ENCODE assay signal across 22 mouse cellular contexts in genomic region chr10:105899225-105899624, GRCm38 (mm10). TPM values are rescaled to one million over a fixed set of nuclear protein-coding genes. Genes with fewer than 3 reads are reported as not detected.
DNase-seq lines count a peak whose midpoint lies in the region; ATAC-seq lines count a peak whose summit lies in the region.
"Had no signal": no experiment of that assay in that cellular context is flagged by ENCODE, and none has a peak within 500 bp of the region (broad histone marks: within the 10 kb centered on the region; RNA-seq: fewer than 3 reads in every experiment).

No protein-coding gene starts in this region.

- 77% methylated on average over 4 of the region's 4 CpGs for WGBS in forebrain, embryonic 11.5 days
- WGBS in forebrain, embryonic 15.5 days: 68% methylated on average over 4 of the region's 4 CpGs
- WGBS in hindbrain, embryonic 11.5 days: 71% methylated on average over 4 of the region's 4 CpGs
- 67% methylated on average over 4 of the region's 4 CpGs for WGBS in hindbrain, embryonic 16.5 days
- WGBS in midbrain, embryonic 15.5 days: 68% methylated on average over 4 of the region's 4 CpGs
- WGBS in midbrain, embryonic 11.5 days: 88% methylated on average over 4 of the region's 4 CpGs
- WGBS in midbrain, embryonic 16.5 days: 70% methylated on average over 4 of the region's 4 CpGs
- 83% methylated on average over 4 of the region's 4 CpGs for WGBS in midbrain, embryonic 10.5 days

- H3K4me3 ChIP-seq in forebrain, embryonic 11.5 days (ENCODE audit: low read depth, low read length): no peak overlapping the region
- no peak overlapping the region for H3K4me3 ChIP-seq in forebrain, embryonic 15.5 days
- no peak overlapping the region for H3K4me3 ChIP-seq in hindbrain, embryonic 11.5 days (ENCODE audit: low read depth, low read length)
- H3K4me3 ChIP-seq in hindbrain, embryonic 16.5 days (ENCODE audit: low read length): no peak overlapping the region
- no peak overlapping the region for H3K4me3 ChIP-seq in midbrain, embryonic 15.5 days
- no peak overlapping the region for H3K4me3 ChIP-seq in midbrain, embryonic 11.5 days (ENCODE audit: low read depth, low read length)
- H3K4me3 ChIP-seq in midbrain, embryonic 16.5 days (ENCODE audit: low read depth, low read length): no peak overlapping the region
- H3K4me3 ChIP-seq in midbrain, embryonic 10.5 days: no peak overlapping the region

- no peaks in the 10 kb centered on the region for H3K4me1 ChIP-seq in forebrain, embryonic 11.5 days (replicated peaks; ENCODE audit: control insufficient read depth, insufficient read depth, low read length)
- no peaks in the 10 kb centered on the region for H3K4me1 ChIP-seq in forebrain, embryonic 15.5 days
- H3K4me1 ChIP-seq in hindbrain, embryonic 11.5 days (replicated peaks; ENCODE audit: control insufficient read depth, insufficient read depth, low read length): no peaks in the 10 kb centered on the region
- no peaks in the 10 kb centered on the region for H3K4me1 ChIP-seq in hindbrain, embryonic 16.5 days (ENCODE audit: control insufficient read depth, insufficient read depth, low read depth, low read length)
- 0 out of 2 replicates have a peak, but pooled peaks cover 3% of the 10 kb centered on the region for H3K4me1 ChIP-seq in midbrain, embryonic 15.5 days
- no peaks in the 10 kb centered on the region for H3K4me1 ChIP-seq in midbrain, embryonic 11.5 days (ENCODE audit: control insufficient read depth, insufficient read depth, low read length)
- H3K4me1 ChIP-seq in midbrain, embryonic 16.5 days (ENCODE audit: control insufficient read depth, insufficient read depth, low read length): no peaks in the 10 kb centered on the region
- peaks cover 3% of the 10 kb centered on the region; the same call in 1 of the 2 replicates for H3K4me1 ChIP-seq in midbrain, embryonic 10.5 days

- H3K9me3 ChIP-seq in forebrain, embryonic 11.5 days (ENCODE audit: control insufficient read depth, low read length): no peaks in the 10 kb centered on the region
- no peaks in the 10 kb centered on the region for H3K9me3 ChIP-seq in forebrain, embryonic 15.5 days
- no peaks in the 10 kb centered on the region for H3K9me3 ChIP-seq in hindbrain, embryonic 11.5 days (ENCODE audit: control insufficient read depth, low read length)
- H3K9me3 ChIP-seq in hindbrain, embryonic 16.5 days (ENCODE audit: control insufficient read depth, low read length): no peaks in the 10 kb centered on the region
- H3K9me3 ChIP-seq in midbrain, embryonic 15.5 days: no peaks in the 10 kb centered on the region
- H3K9me3 ChIP-seq in midbrain, embryonic 11.5 days (ENCODE audit: control insufficient read depth, low read length): no peaks in the 10 kb centered on the region
- H3K9me3 ChIP-seq in midbrain, embryonic 16.5 days (replicated peaks; ENCODE audit: control insufficient read depth, low read length, poor library complexity, severe bottlenecking): no peaks in the 10 kb centered on the region
- no peaks in the 10 kb centered on the region for H3K9me3 ChIP-seq in midbrain, embryonic 10.5 days (replicated peaks)
- H3K9me3 ChIP-seq: G1E had no signal

- 0 out of 2 replicates have a peak, but pooled peaks have one; percentile 53 for ATAC-seq in forebrain, embryonic 11.5 days (replicated peaks; ENCODE audit: low FRiP score)
- no peak for ATAC-seq in forebrain, embryonic 15.5 days (replicated peaks)
- peak; percentile 19; the same call in 1 of the 2 replicates for ATAC-seq in hindbrain, embryonic 11.5 days (ENCODE audit: low FRiP score)
- ATAC-seq in hindbrain, embryonic 16.5 days: no peak
- ATAC-seq in midbrain, embryonic 15.5 days (replicated peaks): peak; percentile 63; the same call in 1 of the 2 replicates
- ATAC-seq in midbrain, embryonic 11.5 days (ENCODE audit: low FRiP score): no peak
- ATAC-seq in midbrain, embryonic 16.5 days: no peak
- ATAC-seq: activated CD4-positive, CD25-positive, alpha-beta regulatory T cell, adult 4 months; CD4-positive, CD25-positive, alpha-beta regulatory T cell, adult 4 months; Patski had no signal

- H3K27me3 ChIP-seq in forebrain, embryonic 11.5 days (ENCODE audit: control insufficient read depth, insufficient read depth, low read length): no peaks in the 10 kb centered on the region
- H3K27me3 ChIP-seq in forebrain, embryonic 15.5 days: no peaks in the 10 kb centered on the region
- H3K27me3 ChIP-seq in hindbrain, embryonic 11.5 days (ENCODE audit: control insufficient read depth, insufficient read depth, low read length): no peaks in the 10 kb centered on the region
- H3K27me3 ChIP-seq in hindbrain, embryonic 16.5 days (replicated peaks; ENCODE audit: control insufficient read depth, insufficient read depth, low read length): no peaks in the 10 kb centered on the region
- H3K27me3 ChIP-seq in midbrain, embryonic 15.5 days (replicated peaks): no peaks in the 10 kb centered on the region
- no peaks in the 10 kb centered on the region for H3K27me3 ChIP-seq in midbrain, embryonic 11.5 days (ENCODE audit: control insufficient read depth, insufficient read depth, low read length)
- no peaks in the 10 kb centered on the region for H3K27me3 ChIP-seq in midbrain, embryonic 16.5 days (ENCODE audit: control insufficient read depth, insufficient read depth, low read depth, low read length)
- no peaks in the 10 kb centered on the region for H3K27me3 ChIP-seq in midbrain, embryonic 10.5 days (ENCODE audit: low read depth, poor library complexity, severe bottlenecking)
- H3K27me3 ChIP-seq: CH12.LX, Patski had no signal

- H3K27ac ChIP-seq in forebrain, embryonic 11.5 days (ENCODE audit: low read depth, low read length): no peak overlapping the region
- H3K27ac ChIP-seq in forebrain, embryonic 15.5 days (replicated peaks): no peak overlapping the region
- H3K27ac ChIP-seq in hindbrain, embryonic 11.5 days (ENCODE audit: low read depth, low read length): no peak overlapping the region
- no peak overlapping the region for H3K27ac ChIP-seq in hindbrain, embryonic 16.5 days (ENCODE audit: low read depth, low read length)
- H3K27ac ChIP-seq in midbrain, embryonic 15.5 days: peak overlapping the region; percentile 24; the same call in 1 of the 2 replicates
- H3K27ac ChIP-seq in midbrain, embryonic 11.5 days (ENCODE audit: low read depth, low read length): no peak overlapping the region
- H3K27ac ChIP-seq in midbrain, embryonic 16.5 days (ENCODE audit: low read length): peak overlapping the region; percentile 32; the same call in 1 of the 2 replicates
- H3K27ac ChIP-seq in midbrain, embryonic 10.5 days (replicated peaks): no peak overlapping the region

- H3K9ac ChIP-seq in forebrain, embryonic 11.5 days (ENCODE audit: low read length): no peak overlapping the region
- H3K9ac ChIP-seq in forebrain, embryonic 15.5 days (replicated peaks): no peak overlapping the region
- H3K9ac ChIP-seq in hindbrain, embryonic 11.5 days (ENCODE audit: low read depth, low read length): no peak overlapping the region
- H3K9ac ChIP-seq in hindbrain, embryonic 16.5 days (ENCODE audit: low read depth, low read length): no peak overlapping the region
- no peak overlapping the region for H3K9ac ChIP-seq in midbrain, embryonic 15.5 days
- no peak overlapping the region for H3K9ac ChIP-seq in midbrain, embryonic 11.5 days (ENCODE audit: low read length)
- no peak overlapping the region for H3K9ac ChIP-seq in midbrain, embryonic 16.5 days (ENCODE audit: low read depth, low read length)

- no peak for DNase-seq in forebrain, embryonic 11.5 days (ENCODE audit: low spot score)
- DNase-seq in hindbrain, embryonic 11.5 days (ENCODE audit: low spot score): no peak
- no peak for DNase-seq in midbrain, embryonic 11.5 days (ENCODE audit: low spot score, missing footprints)
- DNase-seq in midbrain, embryonic 10.5 days (ENCODE audit: low spot score): no peak
- DNase-seq: adrenal gland, adult 2 months; adrenal gland, adult 8-10 months; adrenal gland, postnatal 10 days; adrenal gland, postnatal 14 days; adrenal gland, postnatal 25 days; adrenal gland, postnatal 36 days; B cell, adult 2 months; cerebellum, adult 11 months; cerebellum, adult 11-12 months had no signal

- no peaks in the 10 kb centered on the region for H3K36me3 ChIP-seq in forebrain, embryonic 11.5 days (ENCODE audit: control insufficient read depth, insufficient read depth, low read length)
- H3K36me3 ChIP-seq in forebrain, embryonic 15.5 days: no peaks in the 10 kb centered on the region
- H3K36me3 ChIP-seq in hindbrain, embryonic 11.5 days (ENCODE audit: control insufficient read depth, insufficient read depth, low read length): no peaks in the 10 kb centered on the region
- H3K36me3 ChIP-seq in hindbrain, embryonic 16.5 days (ENCODE audit: control insufficient read depth, insufficient read depth, low read length): no peaks in the 10 kb centered on the region
- no peaks in the 10 kb centered on the region for H3K36me3 ChIP-seq in midbrain, embryonic 15.5 days (replicated peaks)
- no peaks in the 10 kb centered on the region for H3K36me3 ChIP-seq in midbrain, embryonic 11.5 days (ENCODE audit: control insufficient read depth, insufficient read depth, low read length)
- no peaks in the 10 kb centered on the region for H3K36me3 ChIP-seq in midbrain, embryonic 16.5 days (ENCODE audit: control insufficient read depth, insufficient read depth, low read length)
- no peaks in the 10 kb centered on the region for H3K36me3 ChIP-seq in midbrain, embryonic 10.5 days
- H3K36me3 ChIP-seq: G1E had no signal

- H3K4me2 ChIP-seq in forebrain, embryonic 11.5 days (ENCODE audit: low read depth, low read length, severe bottlenecking): no peak overlapping the region
- no peak overlapping the region for H3K4me2 ChIP-seq in forebrain, embryonic 15.5 days (replicated peaks)
- no peak overlapping the region for H3K4me2 ChIP-seq in hindbrain, embryonic 11.5 days (replicated peaks; ENCODE audit: low read depth, low read length)
- H3K4me2 ChIP-seq in hindbrain, embryonic 16.5 days (ENCODE audit: low read length): no peak overlapping the region
- H3K4me2 ChIP-seq in midbrain, embryonic 15.5 days: no peak overlapping the region
- H3K4me2 ChIP-seq in midbrain, embryonic 11.5 days: no peak overlapping the region
- H3K4me2 ChIP-seq in midbrain, embryonic 16.5 days (ENCODE audit: low read length): no peak overlapping the region

RNA-seq across cellular contexts. Expression of gene Mettl25, which starts 58.0 kb away (rescaled TPM):
- 14.7 and 15.9 TPM in 2 replicates for polyA plus RNA-seq in forebrain, embryonic 11.5 days (2014; fragmentation: Nextera tagmentation; extraction: Ambion mirVana)
- polyA plus RNA-seq in forebrain, embryonic 15.5 days (2015; fragmentation: Nextera tagmentation; extraction: Ambion mirVana): 13.1 and 13.5 TPM in 2 replicates
- polyA plus RNA-seq in hindbrain, embryonic 11.5 days (2014; fragmentation: Nextera tagmentation; extraction: Ambion mirVana): 13.7 and 19.1 TPM in 2 replicates
- 13.4 and 14.3 TPM in 2 replicates for polyA plus RNA-seq in hindbrain, embryonic 16.5 days (2015; fragmentation: Nextera tagmentation; extraction: Ambion mirVana)
- 14.1 and 14.9 TPM in 2 replicates for polyA plus RNA-seq in midbrain, embryonic 15.5 days (2015; fragmentation: Nextera tagmentation; extraction: Ambion mirVana)
- polyA plus RNA-seq in midbrain, embryonic 11.5 days (2014; fragmentation: Nextera tagmentation; extraction: Ambion mirVana): 14.4 and 15.8 TPM in 2 replicates
- 15.5 and 15.8 TPM in 2 replicates for polyA plus RNA-seq in midbrain, embryonic 16.5 days (2015; fragmentation: Nextera tagmentation; extraction: Ambion mirVana)
- polyA plus RNA-seq in midbrain, embryonic 10.5 days (2016; fragmentation: Nextera tagmentation; extraction: Ambion mirVana): 12.1 and 13.9 TPM in 2 replicates

RNA-seq across cellular contexts. Expression of gene Ccdc59, which starts 58.4 kb away (rescaled TPM):
- 51.6 and 55.1 TPM in 2 replicates for polyA plus RNA-seq in forebrain, embryonic 11.5 days (2014; fragmentation: Nextera tagmentation; extraction: Ambion mirVana)
- polyA plus RNA-seq in forebrain, embryonic 15.5 days (2015; fragmentation: Nextera tagmentation; extraction: Ambion mirVana): 45.4 and 51.5 TPM in 2 replicates
- 54.4 and 55.7 TPM in 2 replicates for polyA plus RNA-seq in hindbrain, embryonic 11.5 days (2014; fragmentation: Nextera tagmentation; extraction: Ambion mirVana)
- 35.6 and 36.4 TPM in 2 replicates for polyA plus RNA-seq in hindbrain, embryonic 16.5 days (2015; fragmentation: Nextera tagmentation; extraction: Ambion mirVana)
- polyA plus RNA-seq in midbrain, embryonic 15.5 days (2015; fragmentation: Nextera tagmentation; extraction: Ambion mirVana): 36.0 and 44.2 TPM in 2 replicates
- polyA plus RNA-seq in midbrain, embryonic 11.5 days (2014; fragmentation: Nextera tagmentation; extraction: Ambion mirVana): 55.3 and 62.6 TPM in 2 replicates
- 40.3 and 46.8 TPM in 2 replicates for polyA plus RNA-seq in midbrain, embryonic 16.5 days (2015; fragmentation: Nextera tagmentation; extraction: Ambion mirVana)
- polyA plus RNA-seq in midbrain, embryonic 10.5 days (2016; fragmentation: Nextera tagmentation; extraction: Ambion mirVana): 50.5 and 53.4 TPM in 2 replicates

Comparison
In these comparisons a context has a peak if more than half of its experiments do, and no peak if none do; other contexts are left out.
1. ATAC-seq: peak in forebrain, embryonic 11.5 days (single experiment), hindbrain, embryonic 11.5 days (single experiment) and midbrain, embryonic 15.5 days (single experiment); none in forebrain, embryonic 15.5 days (single experiment), hindbrain, embryonic 16.5 days (single experiment), midbrain, embryonic 11.5 days (single experiment) and midbrain, embryonic 16.5 days (single experiment).
2. H3K27ac ChIP-seq: peak in midbrain, embryonic 15.5 days (single experiment) and midbrain, embryonic 16.5 days (single experiment); none in forebrain, embryonic 11.5 days (single experiment), forebrain, embryonic 15.5 days (single experiment), hindbrain, embryonic 11.5 days (single experiment), hindbrain, embryonic 16.5 days (single experiment), midbrain, embryonic 11.5 days (single experiment) and midbrain, embryonic 10.5 days (single experiment).